Mouse (Mus musculus): ENCODE data around the gene Gon7. TPM values are rescaled to one million over a fixed set of nuclear protein-coding genes. Genes with fewer than 3 reads are reported as not detected.

Gene Gon7
- total RNA-seq, 2 experiments from 2014 or later, result 15.8 to 18.1 TPM

GRCm38 (mm10) chr12:102714654-102715395 is 42.8 kb downstream of the Gon7 start:
- TF ChIP-seq CTCF (IDR thresholded peaks at IDR 0.05), result no peak
- intact Hi-C loops (cut with DNase I), result loop anchor here (5.0 kb wide), 1 partner anchor 213 kb away; no protein-coding TSS in a partner anchor

GRCm38 (mm10) chr12:102714116-102714515 is 43.5 kb downstream of the Gon7 start:
- no peak for TF ChIP-seq CTCF (IDR thresholded peaks at IDR 0.05)
- no peak overlapping the region for H3K27ac ChIP-seq
- no peak for DNase-seq (ENCODE audit: extremely low spot score in 1 of 2, low spot score in 2 of 2)
- no peak overlapping the region for H3K4me3 ChIP-seq
- intact Hi-C loops (cut with DNase I), result no loop called here

More at GRCm38 (mm10) chr12:102714654-102715395, 42.8 kb downstream of the Gon7 start:
- H3K4me3 ChIP-seq, result no peak overlapping the region
- H3K27ac ChIP-seq, result no peak overlapping the region
- DNase-seq (ENCODE audit: extremely low spot score in 1 of 2, low spot score in 2 of 2), result no peak

GRCm38 (mm10) chr12:102713153-102713865 is 44.3 kb downstream of the Gon7 start:
- H3K27ac ChIP-seq, result no peak overlapping the region
- intact Hi-C loops (cut with DNase I), result no loop called here
- DNase-seq (ENCODE audit: extremely low spot score in 1 of 2, low spot score in 2 of 2), result no peak
- no peak for TF ChIP-seq CTCF (IDR thresholded peaks at IDR 0.05)
- no peak overlapping the region for H3K4me3 ChIP-seq

GRCm38 (mm10) chr12:102710851-102711375 is 46.7 kb downstream of the Gon7 start:
- H3K27ac ChIP-seq, result no peak overlapping the region
- intact Hi-C loops (cut with DNase I), result no loop called here
- no peak for TF ChIP-seq CTCF (IDR thresholded peaks at IDR 0.05)

GRCm38 (mm10) chr12:102709896-102710295 is 47.7 kb downstream of the Gon7 start:
- TF ChIP-seq CTCF (IDR thresholded peaks at IDR 0.05), result no peak
- H3K4me3 ChIP-seq, result no peak overlapping the region
- intact Hi-C loops (cut with DNase I), result no loop called here
- no peak overlapping the region for H3K27ac ChIP-seq
- no peak for DNase-seq (ENCODE audit: extremely low spot score in 1 of 2, low spot score in 2 of 2)

More at GRCm38 (mm10) chr12:102710851-102711375, 46.7 kb downstream of the Gon7 start:
- no peak for DNase-seq (ENCODE audit: extremely low spot score in 1 of 2, low spot score in 2 of 2)
- H3K4me3 ChIP-seq, result no peak overlapping the region

GRCm38 (mm10) chr12:102708220-102708619 is 49.4 kb downstream of the Gon7 start:
- Histone ChIP-seq H3K27ac (no peak overlapping the region), H3K4me3 (no peak overlapping the region)
- no peak for DNase-seq (ENCODE audit: extremely low spot score in 1 of 2, low spot score in 2 of 2)
- intact Hi-C loops (cut with DNase I), result no loop called here
- peak; percentile 39 for TF ChIP-seq CTCF (IDR thresholded peaks at IDR 0.05)

- TF ChIP-seq CTCF (IDR thresholded peaks at IDR 0.05), result no peak
- no peak overlapping the region for H3K4me3 ChIP-seq
- intact Hi-C loops (cut with DNase I), result no loop called here
- H3K27ac ChIP-seq, result peak overlapping the region; percentile 81; the same call in 1 of the 2 replicates
- DNase-seq (ENCODE audit: extremely low spot score in 1 of 2, low spot score in 2 of 2), result no peak
Observed at GRCm38 (mm10) chr12:102706833-102707463, 50.7 kb downstream of the Gon7 start.

- Histone ChIP-seq H3K4me3 (peak overlapping the region; percentile 75; the same call in 1 of the 2 replicates), H3K27ac (peak overlapping the region; percentile 81)
- peak; percentile 24 for TF ChIP-seq CTCF (IDR thresholded peaks at IDR 0.05)
- no peak for DNase-seq (ENCODE audit: extremely low spot score in 1 of 2, low spot score in 2 of 2)
- intact Hi-C loops (cut with DNase I), result loop anchor here (2.0 kb wide), 1 partner anchor 127 kb away; no protein-coding TSS in a partner anchor
Observed at GRCm38 (mm10) chr12:102705906-102706640, 51.5 kb downstream of the Gon7 start.

GRCm38 (mm10) chr12:102705216-102705871 is 52.3 kb downstream of the Gon7 start:
- Histone ChIP-seq H3K4me3 (peak overlapping the region; percentile 75), H3K27ac (peak overlapping the region; percentile 81)
- DNase-seq (ENCODE audit: extremely low spot score in 1 of 2, low spot score in 2 of 2), result peak; percentile 90
- intact Hi-C loops (cut with DNase I), result loop anchor here (2.0 kb wide), 1 partner anchor 127 kb away; no protein-coding TSS in a partner anchor
- peak; percentile 98 for TF ChIP-seq CTCF (IDR thresholded peaks at IDR 0.05)

- TF ChIP-seq CTCF (IDR thresholded peaks at IDR 0.05), result no peak
- intact Hi-C loops (cut with DNase I), result loop anchor here (2.0 to 5.0 kb wide), 2 partner anchors 126 to 177 kb away; no protein-coding TSS in a partner anchor
- Histone ChIP-seq H3K27ac (peak within 1 kb of the TSS; percentile 88), H3K4me3 (peak within 1 kb of the TSS; percentile 80)
- peak; percentile 64 to 65 for DNase-seq (ENCODE audit: extremely low spot score in 1 of 2, low spot score in 2 of 2)
Observed at GRCm38 (mm10) chr12:102704457-102705198, 53.0 kb downstream of the Gon7 start, which contains the start of gene Itpk1. Gene Itpk1, minus strand, starts transcription at chr12:102704930.

Data from left cerebral cortex, adult 2 months (tissue).